Mouse (Mus musculus): ENCODE measurements around the gene Arntl. TPM values are rescaled to one million over a fixed set of nuclear protein-coding genes. Genes with fewer than 3 reads are reported as not detected.

The Arntl gene
- polyA plus RNA-seq, 1 experiment from 2014 or later = 7.0 TPM

DNA sequence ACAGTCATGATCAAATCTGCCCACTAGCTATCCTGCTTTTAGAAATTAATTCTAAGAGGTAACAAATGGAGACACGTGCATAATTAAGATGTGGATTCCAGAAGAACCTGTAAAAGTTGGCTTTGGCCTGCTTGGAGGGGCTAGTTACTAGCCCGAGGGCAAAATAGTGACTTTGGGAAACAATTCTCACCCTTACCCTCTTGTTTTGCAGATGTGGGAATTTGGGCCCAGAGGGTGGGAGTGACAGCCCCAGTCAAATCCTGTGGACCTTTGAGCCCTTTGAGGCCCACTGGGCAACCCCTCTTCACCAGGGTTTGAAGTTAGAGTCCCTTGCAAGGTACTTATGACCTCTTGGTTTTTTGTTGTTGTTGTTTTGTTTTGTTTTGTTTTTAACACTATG, 72.0 kb downstream of the Arntl start:
- ATAC-seq (no peak), DNase-seq (no peak)
- TF ChIP-seq CTCF (IDR thresholded peaks at IDR 0.05; ENCODE audit: low read depth) (no peak), EP300 (IDR thresholded peaks at IDR 0.05; ENCODE audit: low read depth) (no peak)
- H3K9me3 ChIP-seq (ENCODE audit: low read length) = no peaks in the 10 kb centered on the region
- H3K4me2 ChIP-seq (ENCODE audit: low read depth, low read length) = no peak overlapping the region
- no peak overlapping the region for H3K27ac ChIP-seq (ENCODE audit: low read depth)
- H3K4me1 ChIP-seq (ENCODE audit: insufficient read depth) = no peaks in the 10 kb centered on the region
- no peak overlapping the region for H3K9ac ChIP-seq (replicated peaks)
- no peaks in the 10 kb centered on the region for H3K27me3 ChIP-seq (ENCODE audit: insufficient read depth, low read length)
- WGBS (ENCODE audit: insufficient replicate concordance) = 70% methylated on average over 2 of the region's 2 CpGs
- H3K4me3 ChIP-seq (ENCODE audit: low read depth, low read length) = no peak overlapping the region
- H3K36me3 ChIP-seq (replicated peaks; ENCODE audit: insufficient read depth, low read length) = peaks cover 6% of the 10 kb centered on the region; the same call in 1 of the 2 replicates

DNA sequence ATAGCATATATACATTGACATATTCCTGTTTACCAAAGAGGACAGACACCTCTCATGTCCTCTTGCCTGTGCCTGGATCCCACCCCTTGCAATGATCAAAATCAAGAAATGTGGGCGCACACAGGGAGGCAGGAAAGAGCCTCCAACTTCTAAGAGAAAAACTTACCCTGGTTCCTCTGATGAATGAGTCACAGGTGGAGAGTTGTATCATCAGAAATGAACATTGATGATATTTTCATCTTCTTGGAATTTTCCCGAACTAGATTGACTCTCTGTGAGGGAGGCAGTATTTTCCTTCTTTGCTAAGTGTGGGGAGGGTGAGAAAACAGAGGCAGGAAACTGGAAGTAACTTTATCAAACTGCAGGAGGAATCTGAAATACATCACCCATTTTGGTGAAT, 78.1 kb downstream of the Arntl start:
- TF ChIP-seq CTCF (IDR thresholded peaks at IDR 0.05; ENCODE audit: low read depth) = no peak
- TF ChIP-seq EP300 (IDR thresholded peaks at IDR 0.05; ENCODE audit: low read depth) = no peak
- no peak for ATAC-seq
- no peaks in the 10 kb centered on the region for H3K4me1 ChIP-seq (ENCODE audit: insufficient read depth)
- no peak overlapping the region for H3K27ac ChIP-seq (ENCODE audit: low read depth)
- no peak overlapping the region for H3K9ac ChIP-seq (replicated peaks)
- H3K9me3 ChIP-seq (ENCODE audit: low read length) = no peaks in the 10 kb centered on the region
- DNase-seq = no peak
- H3K36me3 ChIP-seq (replicated peaks; ENCODE audit: insufficient read depth, low read length) = peaks cover 34% of the 10 kb centered on the region
- no peaks in the 10 kb centered on the region for H3K27me3 ChIP-seq (ENCODE audit: insufficient read depth, low read length)
- WGBS (ENCODE audit: insufficient replicate concordance) = 72% methylated on average over 2 of the region's 2 CpGs
- H3K4me2 ChIP-seq (ENCODE audit: low read depth, low read length) = no peak overlapping the region
- H3K4me3 ChIP-seq (ENCODE audit: low read depth, low read length) = no peak overlapping the region

DNA sequence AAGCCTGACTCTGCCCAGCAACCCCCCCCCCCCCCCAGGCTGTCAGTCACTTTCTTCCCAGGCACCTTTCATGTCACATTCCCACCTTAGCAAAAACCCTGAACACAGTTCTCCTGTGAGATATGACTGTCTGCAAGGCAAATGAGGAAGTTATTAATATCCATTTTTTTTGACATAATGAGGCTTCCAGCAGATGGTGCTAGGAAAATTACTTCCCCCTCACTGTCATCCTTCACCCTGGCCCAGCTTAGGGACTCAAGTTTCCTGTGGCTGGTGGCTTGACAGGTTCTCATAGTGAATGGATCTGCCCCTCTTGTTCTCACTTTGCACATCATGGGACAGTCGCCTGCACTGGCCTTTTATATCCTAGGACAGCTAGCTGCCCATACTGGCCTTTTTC, 81.9 kb downstream of the Arntl start:
- no peak overlapping the region for H3K9ac ChIP-seq (replicated peaks)
- no peak overlapping the region for H3K4me3 ChIP-seq (ENCODE audit: low read depth, low read length)
- H3K4me1 ChIP-seq (ENCODE audit: insufficient read depth) = peaks cover 5% of the 10 kb centered on the region
- H3K4me2 ChIP-seq (ENCODE audit: low read depth, low read length) = no peak overlapping the region
- H3K9me3 ChIP-seq (ENCODE audit: low read length) = no peaks in the 10 kb centered on the region
- DNase-seq = no peak
- no peak for TF ChIP-seq CTCF (IDR thresholded peaks at IDR 0.05; ENCODE audit: low read depth)
- no peak for TF ChIP-seq EP300 (IDR thresholded peaks at IDR 0.05; ENCODE audit: low read depth)
- 68% methylated on average over 1 of the region's 1 CpGs for WGBS (ENCODE audit: insufficient replicate concordance)
- no peaks in the 10 kb centered on the region for H3K27me3 ChIP-seq (ENCODE audit: insufficient read depth, low read length)
- no peak for ATAC-seq
- peaks cover 39% of the 10 kb centered on the region for H3K36me3 ChIP-seq (replicated peaks; ENCODE audit: insufficient read depth, low read length)
- H3K27ac ChIP-seq (ENCODE audit: low read depth) = no peak overlapping the region

DNA sequence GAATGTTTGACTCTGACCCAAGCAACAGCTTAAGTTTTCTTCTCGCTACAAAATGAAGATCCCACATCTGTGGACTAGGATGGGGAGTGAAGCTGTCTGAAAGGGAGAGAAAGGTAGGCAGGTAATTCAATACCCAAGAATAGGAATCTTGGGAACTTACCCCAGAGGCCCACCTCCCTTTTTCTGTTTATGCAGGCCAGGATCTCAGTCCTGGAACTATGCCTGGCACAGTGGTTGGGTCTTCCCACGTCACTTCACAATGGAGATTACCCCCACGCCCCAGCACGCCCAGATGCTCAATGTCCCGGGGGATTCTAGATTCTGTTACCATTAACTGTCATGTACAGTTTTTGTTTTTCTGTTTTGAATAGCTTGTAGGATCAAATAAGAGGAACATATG, 84.5 kb downstream of the Arntl start:
- ATAC-seq (no peak), DNase-seq (no peak)
- Histone ChIP-seq H3K36me3 (replicated peaks; ENCODE audit: insufficient read depth, low read length) (peaks cover 32% of the 10 kb centered on the region), H3K4me2 (ENCODE audit: low read depth, low read length) (no peak overlapping the region), H3K4me1 (ENCODE audit: insufficient read depth) (peaks cover 17% of the 10 kb centered on the region), H3K27ac (ENCODE audit: low read depth) (no peak overlapping the region), H3K9ac (replicated peaks) (no peak overlapping the region), H3K27me3 (ENCODE audit: insufficient read depth, low read length) (no peaks in the 10 kb centered on the region), H3K9me3 (ENCODE audit: low read length) (no peaks in the 10 kb centered on the region), H3K4me3 (ENCODE audit: low read depth, low read length) (no peak overlapping the region)
- WGBS (ENCODE audit: insufficient replicate concordance) = 75% methylated on average over 5 of the region's 5 CpGs
- no peak for TF ChIP-seq CTCF (IDR thresholded peaks at IDR 0.05; ENCODE audit: low read depth)
- no peak for TF ChIP-seq EP300 (IDR thresholded peaks at IDR 0.05; ENCODE audit: low read depth)

DNA sequence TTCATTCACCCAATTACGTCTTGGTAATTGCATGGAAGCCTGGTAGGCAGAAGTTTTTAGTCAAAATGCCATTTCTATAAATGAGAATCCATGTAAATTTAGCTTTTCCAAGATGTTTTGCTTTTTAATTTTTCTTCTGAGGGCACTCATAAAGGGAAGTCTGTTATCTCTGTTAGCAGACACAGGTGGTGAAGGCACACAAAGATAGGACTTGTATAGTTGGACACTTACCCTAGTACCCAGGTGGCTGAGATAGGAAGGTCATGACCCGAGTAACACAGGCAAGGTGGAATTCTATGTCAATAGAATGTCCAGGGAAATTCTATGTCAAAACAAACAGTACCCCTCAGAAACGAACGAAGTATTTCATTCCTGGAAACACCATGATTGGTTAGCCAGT, 84.9 kb downstream of the Arntl start:
- ATAC-seq (peak; percentile 27; the same call in 1 of the 2 replicates), DNase-seq (no peak)
- Histone ChIP-seq H3K27me3 (ENCODE audit: insufficient read depth, low read length) (no peaks in the 10 kb centered on the region), H3K9me3 (ENCODE audit: low read length) (no peaks in the 10 kb centered on the region), H3K9ac (replicated peaks) (no peak overlapping the region), H3K27ac (ENCODE audit: low read depth) (no peak overlapping the region), H3K4me3 (ENCODE audit: low read depth, low read length) (no peak overlapping the region), H3K4me2 (ENCODE audit: low read depth, low read length) (no peak overlapping the region), H3K4me1 (ENCODE audit: insufficient read depth) (peaks cover 17% of the 10 kb centered on the region), H3K36me3 (replicated peaks; ENCODE audit: insufficient read depth, low read length) (peaks cover 33% of the 10 kb centered on the region)
- 44% methylated on average over 4 of the region's 4 CpGs for WGBS (ENCODE audit: insufficient replicate concordance)
- peak; percentile 67 for TF ChIP-seq EP300 (IDR thresholded peaks at IDR 0.05; ENCODE audit: low read depth)
- TF ChIP-seq CTCF (IDR thresholded peaks at IDR 0.05; ENCODE audit: low read depth) = no peak

DNA sequence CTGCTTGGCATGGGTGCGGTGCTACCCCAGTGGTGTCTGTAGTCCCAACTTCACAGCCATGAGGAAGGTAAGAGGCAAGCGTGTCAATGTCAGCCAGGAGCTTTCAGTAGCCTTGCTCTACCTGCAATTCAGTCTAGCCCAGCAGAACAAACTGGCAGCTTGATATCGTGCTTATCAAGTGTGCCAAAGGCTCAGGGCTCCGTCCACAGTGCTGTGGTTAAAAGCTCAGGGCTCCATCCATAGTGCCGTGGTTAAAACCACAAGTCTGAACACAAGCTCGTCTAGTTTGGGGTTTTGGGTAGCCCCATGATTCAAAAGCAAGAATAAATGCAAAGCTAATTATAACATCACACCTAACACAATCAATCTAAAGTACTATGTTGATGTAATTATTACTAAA, 87.3 kb downstream of the Arntl start:
- 0 out of 2 replicates have a peak overlapping the region, but pooled peaks have one; percentile 10 for H3K4me2 ChIP-seq (ENCODE audit: low read depth, low read length)
- DNase-seq = no peak

More for the DNA sequence above, 87.3 kb downstream of the Arntl start:
- peaks cover 36% of the 10 kb centered on the region for H3K36me3 ChIP-seq (replicated peaks; ENCODE audit: insufficient read depth, low read length)
- H3K4me1 ChIP-seq (ENCODE audit: insufficient read depth) = peaks cover 17% of the 10 kb centered on the region
- no peak for TF ChIP-seq CTCF (IDR thresholded peaks at IDR 0.05; ENCODE audit: low read depth)
- TF ChIP-seq EP300 (IDR thresholded peaks at IDR 0.05; ENCODE audit: low read depth) = no peak
- peak; percentile 22; the same call in 1 of the 2 replicates for ATAC-seq
- no peaks in the 10 kb centered on the region for H3K9me3 ChIP-seq (ENCODE audit: low read length)
- peak overlapping the region; percentile 66 for H3K27ac ChIP-seq (ENCODE audit: low read depth)
- WGBS (ENCODE audit: insufficient replicate concordance) = 53% methylated on average over 6 of the region's 6 CpGs
- peak overlapping the region; percentile 34; the same call in 1 of the 2 replicates for H3K4me3 ChIP-seq (ENCODE audit: low read depth, low read length)
- no peak overlapping the region for H3K9ac ChIP-seq (replicated peaks)
- H3K27me3 ChIP-seq (ENCODE audit: insufficient read depth, low read length) = no peaks in the 10 kb centered on the region

Data from liver, postnatal 0 days (tissue).